Mouse (Mus musculus): Measurements from ENCODE around the gene Pafah2.

DNA sequence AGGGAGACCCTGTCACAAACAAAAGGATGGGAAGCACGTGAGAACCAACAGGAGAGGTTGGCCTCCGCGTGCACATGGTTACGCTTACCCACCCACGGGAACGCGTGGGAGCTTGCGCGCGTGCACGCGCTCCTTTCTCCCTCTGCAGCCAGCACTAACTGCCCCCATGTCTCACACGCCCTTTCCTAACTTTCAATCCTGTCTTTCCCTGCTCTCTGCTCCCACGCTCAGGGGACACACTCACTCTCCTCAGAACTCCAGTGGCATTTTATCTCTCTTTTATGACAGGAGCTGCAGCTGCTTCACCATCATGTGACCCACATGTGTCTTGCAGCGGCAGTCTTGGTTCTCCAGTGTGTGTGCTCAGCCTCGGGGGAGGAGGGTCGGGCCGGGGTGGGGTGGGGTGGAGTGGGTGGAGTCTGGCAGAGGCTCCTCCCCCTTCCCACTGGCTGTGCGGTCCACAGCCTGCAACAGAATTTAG is 5.1 kb downstream of the Pafah2 start:
- TF ChIP-seq CTCF (conservative IDR thresholded peaks at IDR 0.05; ENCODE audit: insufficient read depth, insufficient read length, low read depth, low read length), result no peak
- no peak for TF ChIP-seq POLR2A (IDR thresholded peaks at IDR 0.05; ENCODE audit: low read depth, low read length)

Data from kidney, adult 2 months (tissue).